Mouse (Mus musculus) limb, embryonic 15.5 days (tissue): ENCODE measurements around the gene Erbb4. TPM values are rescaled to one million over a fixed set of nuclear protein-coding genes. Genes with fewer than 3 reads are reported as not detected.

ENCODE experiments used
- ATAC-seq: fragments of 200-750 bp; cut with Nextera tagmentation; 2 replicates; pipeline ENCODE4 v1.8.0; 2017; ENCODE audit warnings: low read depth, moderate TSS enrichment; ENCODE audit not compliant: insufficient number of reproducible peaks, low FRiP score, low TSS enrichment
- H3K27ac ChIP-seq: fragments of 300-500 bp; sonication (generic); 2 replicates; pipeline ENCODE4 v1.5.1; 2015; ENCODE audit warnings: moderate library complexity, mild to moderate bottlenecking, inconsistent platforms
- H3K27me3 ChIP-seq: fragments of 300-500 bp; sonication (generic); 2 replicates; pipeline ENCODE4 v1.6.1; 2015; ENCODE audit warnings: inconsistent platforms
- H3K36me3 ChIP-seq: fragments of 300-500 bp; sonication (generic); 2 replicates; pipeline ENCODE4 v1.6.1; 2015; ENCODE audit warnings: inconsistent platforms
- H3K4me1 ChIP-seq: fragments of 300-500 bp; sonication (generic); 2 replicates; pipeline ENCODE4 v1.6.1; 2015; ENCODE audit warnings: inconsistent platforms
- H3K4me2 ChIP-seq: fragments of 300-500 bp; sonication (generic); 2 replicates; pipeline ENCODE4 v1.6.1; 2015; ENCODE audit warnings: mild to moderate bottlenecking, inconsistent platforms
- H3K4me3 ChIP-seq: fragments of 300-500 bp; sonication (generic); 2 replicates; pipeline ENCODE4 v1.5.1; 2015; ENCODE audit warnings: mild to moderate bottlenecking, inconsistent platforms
- H3K9ac ChIP-seq: fragments of 300-500 bp; sonication (generic); 2 replicates; pipeline ENCODE4 v1.6.1; 2015; ENCODE audit warnings: inconsistent platforms
- H3K9me3 ChIP-seq: fragments of 300-500 bp; sonication (generic); 2 replicates; pipeline ENCODE4 v1.6.1; 2016; ENCODE audit warnings: inconsistent platforms
- WGBS: fragments of 180-500 bp; shearing (Covaris S2); methylation state at CpG from one replicate; pipeline ENCODE4 v1.1.7; 2015; 5-methylcytosine and 5-hydroxymethylcytosine counted together
- polyA plus RNA-seq: library from polyadenylated mRNA; unstranded; fragments of >200 nt; fragmentation: Nextera tagmentation; extraction: Ambion mirVana; gene quantifications from 2 replicates; pipeline ENCODE4 v1.2.1, GENCODE M21; 2015

Erbb4 gene
- polyA plus RNA-seq, 1 experiment from 2014 or later: 1.6 TPM

DNA sequence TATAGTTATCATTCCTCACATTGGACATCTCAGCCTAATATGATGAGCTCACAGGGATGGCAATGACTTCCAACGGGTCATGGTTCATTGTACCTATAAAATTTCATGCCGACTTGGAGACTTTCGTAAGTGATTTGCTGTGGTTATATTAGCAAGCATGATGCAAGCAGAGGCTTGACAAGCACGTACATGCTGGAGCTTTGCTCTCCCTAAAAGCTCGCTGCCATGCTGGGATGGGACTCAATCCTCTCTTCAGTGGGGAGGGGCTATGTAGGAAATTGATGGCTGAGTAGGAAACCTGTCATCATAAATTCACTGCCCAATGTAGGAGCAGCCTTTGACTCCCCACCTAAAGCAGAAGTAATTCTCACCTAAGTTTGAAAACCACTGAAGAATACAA lies 992.1 kb downstream of the Erbb4 start:
- Histone ChIP-seq H3K27ac (no peak overlapping the region), H3K4me2 (no peak overlapping the region)
- WGBS: 70% methylated on average over 5 of the region's 5 CpGs

DNA sequence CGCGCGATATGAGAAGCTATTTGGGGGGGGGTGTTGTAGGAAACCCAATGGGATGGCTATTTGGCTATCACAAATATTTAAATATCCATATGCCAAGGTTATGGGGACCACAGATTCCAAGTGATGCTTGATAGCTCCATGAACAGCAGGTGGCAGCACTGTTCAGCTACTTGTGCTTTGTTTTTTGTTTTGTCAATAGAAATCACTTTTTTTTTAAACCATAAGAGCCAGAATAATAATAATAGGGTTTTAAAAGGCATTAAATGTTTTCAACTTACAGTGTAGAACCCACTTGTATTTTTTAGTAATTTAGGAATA lies 1001.4 kb downstream of the Erbb4 start:
- H3K4me1 ChIP-seq: no peaks in the 10 kb centered on the region
- no peak overlapping the region for H3K4me2 ChIP-seq
- no peak for ATAC-seq
- H3K27ac ChIP-seq: no peak overlapping the region
- no peaks in the 10 kb centered on the region for H3K27me3 ChIP-seq
- no peak overlapping the region for H3K9ac ChIP-seq
- no peak overlapping the region for H3K4me3 ChIP-seq
- H3K36me3 ChIP-seq: no peaks in the 10 kb centered on the region
- H3K9me3 ChIP-seq: no peaks in the 10 kb centered on the region
- WGBS: 36% methylated on average over 3 of the region's 3 CpGs

More for the DNA sequence above, 992.1 kb downstream of the Erbb4 start:
- Histone ChIP-seq H3K36me3 (no peaks in the 10 kb centered on the region), H3K9ac (no peak overlapping the region), H3K4me1 (no peaks in the 10 kb centered on the region), H3K4me3 (no peak overlapping the region), H3K9me3 (no peaks in the 10 kb centered on the region), H3K27me3 (no peaks in the 10 kb centered on the region)
- ATAC-seq: no peak

DNA sequence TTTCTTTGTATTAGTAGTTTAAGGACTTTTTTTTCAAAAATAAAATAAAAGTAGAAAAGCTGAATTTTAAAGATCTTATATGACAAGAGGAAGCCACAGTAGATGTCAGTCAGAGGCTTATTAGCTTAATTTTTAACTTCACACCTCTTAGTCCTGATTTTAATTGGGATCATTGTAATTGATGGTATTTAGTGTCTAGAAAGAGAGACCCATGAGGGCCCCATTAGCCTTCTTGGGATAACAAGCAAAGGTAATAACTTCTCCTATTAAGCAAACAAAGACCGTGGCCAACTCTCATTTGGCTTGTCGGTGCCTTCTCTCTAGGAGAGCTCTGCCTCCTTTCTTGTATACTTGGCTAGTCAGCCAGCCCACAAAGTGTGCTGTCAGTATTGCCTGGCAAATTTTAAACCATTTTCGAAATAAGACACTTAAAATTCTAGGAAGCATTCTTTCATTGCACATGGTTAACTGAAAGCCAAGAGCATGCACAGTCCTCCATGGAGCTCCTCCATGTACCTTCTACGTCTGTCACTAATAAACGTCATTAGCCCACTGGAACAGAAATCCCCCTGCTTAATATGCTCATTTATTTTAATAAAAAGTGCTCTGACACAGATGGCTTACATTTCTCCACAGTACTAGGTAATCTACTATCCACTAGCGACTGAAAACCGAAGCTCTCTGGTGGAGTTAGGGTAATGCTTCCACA lies 1001.9 kb downstream of the Erbb4 start:
- no peak overlapping the region for H3K27ac ChIP-seq
- H3K4me3 ChIP-seq: no peak overlapping the region
- no peaks in the 10 kb centered on the region for H3K27me3 ChIP-seq
- no peak overlapping the region for H3K4me2 ChIP-seq
- H3K9me3 ChIP-seq: no peaks in the 10 kb centered on the region
- no peaks in the 10 kb centered on the region for H3K4me1 ChIP-seq
- H3K36me3 ChIP-seq: no peaks in the 10 kb centered on the region
- 45% methylated on average over 7 of the region's 7 CpGs for WGBS
- H3K9ac ChIP-seq: no peak overlapping the region
- no peak for ATAC-seq

DNA sequence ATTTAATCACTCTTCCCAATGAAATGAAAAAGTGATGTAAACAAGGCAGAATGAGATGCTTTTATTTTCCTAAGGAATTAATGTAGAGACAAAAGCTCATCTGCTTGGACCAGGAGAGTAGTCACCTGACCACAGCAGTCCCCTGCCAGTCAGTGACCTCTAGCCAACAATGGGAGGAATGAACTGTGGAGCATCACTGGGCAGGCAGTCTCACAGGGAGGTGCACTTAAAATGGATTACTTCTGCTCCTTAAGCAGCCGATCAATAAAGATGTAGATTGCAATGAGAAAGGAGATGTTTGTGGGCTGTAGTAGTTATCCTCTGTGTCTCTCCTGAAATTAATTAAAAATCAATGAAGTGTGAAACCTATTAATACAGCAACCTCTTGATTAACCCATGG lies 1018.2 kb downstream of the Erbb4 start:
- ATAC-seq: no peak
- H3K9me3 ChIP-seq: no peaks in the 10 kb centered on the region
- no peak overlapping the region for H3K27ac ChIP-seq
- no peaks in the 10 kb centered on the region for H3K27me3 ChIP-seq
- WGBS: 81% methylated on average over 1 of the region's 1 CpGs
- no peak overlapping the region for H3K4me2 ChIP-seq
- H3K9ac ChIP-seq: no peak overlapping the region
- no peaks in the 10 kb centered on the region for H3K4me1 ChIP-seq
- H3K4me3 ChIP-seq: no peak overlapping the region
- H3K36me3 ChIP-seq: no peaks in the 10 kb centered on the region

DNA sequence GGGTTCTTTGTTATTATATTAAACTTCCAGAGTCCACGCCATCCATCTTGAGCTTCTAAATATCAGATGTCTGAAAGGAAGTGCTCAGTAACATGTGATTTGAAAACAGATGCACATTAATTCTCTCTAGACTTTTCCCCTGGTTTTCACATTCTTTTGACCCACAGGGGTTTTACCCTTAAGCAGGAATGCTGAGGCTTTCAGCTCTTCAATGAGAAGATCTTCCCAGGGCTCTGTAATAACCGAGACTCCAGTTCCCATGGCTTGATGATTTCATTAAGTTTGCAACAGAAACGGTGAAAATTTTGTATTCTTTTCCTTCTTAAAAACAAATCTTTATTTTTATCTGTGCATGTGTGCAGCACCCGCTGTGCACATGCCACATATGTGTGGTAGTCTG lies 1051.4 kb downstream of the Erbb4 start:
- Histone ChIP-seq H3K4me2 (no peak overlapping the region), H3K4me1 (no peaks in the 10 kb centered on the region), H3K4me3 (no peak overlapping the region), H3K9ac (no peak overlapping the region), H3K27ac (no peak overlapping the region), H3K36me3 (no peaks in the 10 kb centered on the region), H3K27me3 (no peaks in the 10 kb centered on the region), H3K9me3 (no peaks in the 10 kb centered on the region)
- no peak for ATAC-seq
- WGBS: 48% methylated on average over 4 of the region's 4 CpGs

DNA sequence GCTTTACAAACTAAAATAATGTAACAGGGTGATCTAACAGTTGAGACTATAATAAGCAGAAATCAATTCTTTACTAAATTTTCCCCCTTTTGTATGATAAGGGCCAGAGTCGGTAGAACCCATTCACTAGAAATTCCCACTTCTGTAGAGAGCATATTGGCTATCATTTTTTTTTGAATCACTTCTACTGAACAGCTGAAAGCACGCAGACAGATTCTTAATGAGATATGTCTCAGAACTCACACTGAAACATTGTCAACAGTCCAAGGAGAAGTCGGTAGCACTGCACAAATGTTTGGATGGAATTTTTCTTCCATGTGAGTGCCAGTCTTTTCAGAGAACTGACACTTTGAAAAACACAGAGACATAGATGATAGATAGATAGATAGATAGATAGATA lies 1053.1 kb downstream of the Erbb4 start:
- Histone ChIP-seq H3K9me3 (no peaks in the 10 kb centered on the region), H3K27me3 (no peaks in the 10 kb centered on the region), H3K9ac (no peak overlapping the region), H3K4me2 (no peak overlapping the region), H3K27ac (no peak overlapping the region), H3K4me1 (no peaks in the 10 kb centered on the region), H3K4me3 (no peak overlapping the region), H3K36me3 (no peaks in the 10 kb centered on the region)
- ATAC-seq: no peak
- 74% methylated on average over 3 of the region's 3 CpGs for WGBS

DNA sequence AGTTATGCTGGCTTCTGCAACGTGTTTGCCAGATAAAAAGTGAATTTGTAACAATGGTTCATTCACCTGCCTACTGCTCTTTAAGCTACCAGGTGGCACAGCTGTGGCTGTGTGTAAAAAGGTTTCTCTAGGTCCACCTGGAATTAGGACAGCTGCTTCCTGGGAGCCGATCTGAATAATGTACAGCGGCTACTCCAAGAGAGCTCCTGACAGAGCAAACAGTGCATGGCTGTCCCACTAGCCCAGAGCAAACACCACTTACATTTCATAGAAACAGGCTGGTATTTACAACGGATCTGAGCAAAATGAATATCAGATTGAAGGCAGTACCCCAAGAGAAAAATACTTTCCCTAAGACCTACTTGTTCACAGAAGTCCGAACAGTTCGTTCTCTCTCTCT lies 1058.0 kb downstream of the Erbb4 start:
- Histone ChIP-seq H3K4me2 (no peak overlapping the region), H3K27me3 (no peaks in the 10 kb centered on the region), H3K4me1 (no peaks in the 10 kb centered on the region), H3K36me3 (no peaks in the 10 kb centered on the region), H3K4me3 (no peak overlapping the region), H3K9me3 (no peaks in the 10 kb centered on the region), H3K9ac (no peak overlapping the region), H3K27ac (no peak overlapping the region)
- ATAC-seq: no peak
- 39% methylated on average over 6 of the region's 6 CpGs for WGBS

DNA sequence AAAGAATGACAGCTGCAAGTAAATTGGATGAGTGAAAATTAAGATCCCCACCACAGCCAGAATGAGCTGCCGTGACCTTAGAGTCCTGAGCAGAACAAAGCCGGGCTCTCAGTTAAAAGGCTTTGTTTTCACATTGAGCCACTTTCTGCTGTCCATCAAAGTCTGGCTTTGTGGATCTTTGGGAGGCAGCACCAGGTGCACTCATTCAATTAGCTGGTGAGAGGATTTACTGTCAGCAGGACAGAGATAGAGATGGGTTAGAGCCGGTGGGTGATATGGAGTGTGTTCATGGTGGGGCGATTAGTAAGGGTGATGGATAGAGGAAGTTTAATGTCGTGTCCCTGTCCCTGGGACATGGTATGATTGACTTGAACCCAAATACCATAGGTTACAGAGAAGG lies 1060.7 kb downstream of the Erbb4 start:
- Histone ChIP-seq H3K4me2 (peak overlapping the region; percentile 38), H3K36me3 (no peaks in the 10 kb centered on the region), H3K27ac (no peak overlapping the region), H3K9me3 (no peaks in the 10 kb centered on the region), H3K27me3 (no peaks in the 10 kb centered on the region), H3K4me1 (no peaks in the 10 kb centered on the region), H3K9ac (no peak overlapping the region), H3K4me3 (no peak overlapping the region)
- no peak for ATAC-seq
- WGBS: 19% methylated on average over 5 of the region's 5 CpGs

DNA sequence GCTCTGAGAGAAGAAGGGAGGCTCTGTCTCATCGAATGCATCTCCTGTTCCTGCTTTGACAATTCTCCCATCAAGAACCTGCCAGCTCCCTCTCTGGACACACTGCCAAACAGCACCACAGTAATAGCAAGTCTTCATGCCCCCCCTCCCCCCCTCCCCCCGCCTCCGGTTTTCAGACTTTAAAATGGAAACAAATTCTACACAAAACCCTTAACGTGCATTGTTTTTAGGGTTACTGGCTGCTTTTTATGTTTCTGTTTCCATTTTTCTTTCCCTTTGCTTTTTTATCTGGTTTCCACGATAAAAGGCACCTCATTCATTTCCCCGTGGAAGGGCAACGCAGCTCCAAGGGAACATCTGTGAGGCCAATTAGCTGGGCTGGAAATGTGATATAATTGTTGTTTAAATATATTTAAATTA lies 1061.3 kb downstream of the Erbb4 start:
- H3K27me3 ChIP-seq: no peaks in the 10 kb centered on the region
- H3K9ac ChIP-seq: no peak overlapping the region
- H3K4me3 ChIP-seq: peak overlapping the region; percentile 28
- no peak overlapping the region for H3K27ac ChIP-seq
- no peaks in the 10 kb centered on the region for H3K4me1 ChIP-seq
- peak overlapping the region; percentile 38 for H3K4me2 ChIP-seq
- no peaks in the 10 kb centered on the region for H3K9me3 ChIP-seq
- H3K36me3 ChIP-seq: no peaks in the 10 kb centered on the region
- 3% methylated on average over 7 of the region's 7 CpGs for WGBS
- no peak for ATAC-seq

DNA sequence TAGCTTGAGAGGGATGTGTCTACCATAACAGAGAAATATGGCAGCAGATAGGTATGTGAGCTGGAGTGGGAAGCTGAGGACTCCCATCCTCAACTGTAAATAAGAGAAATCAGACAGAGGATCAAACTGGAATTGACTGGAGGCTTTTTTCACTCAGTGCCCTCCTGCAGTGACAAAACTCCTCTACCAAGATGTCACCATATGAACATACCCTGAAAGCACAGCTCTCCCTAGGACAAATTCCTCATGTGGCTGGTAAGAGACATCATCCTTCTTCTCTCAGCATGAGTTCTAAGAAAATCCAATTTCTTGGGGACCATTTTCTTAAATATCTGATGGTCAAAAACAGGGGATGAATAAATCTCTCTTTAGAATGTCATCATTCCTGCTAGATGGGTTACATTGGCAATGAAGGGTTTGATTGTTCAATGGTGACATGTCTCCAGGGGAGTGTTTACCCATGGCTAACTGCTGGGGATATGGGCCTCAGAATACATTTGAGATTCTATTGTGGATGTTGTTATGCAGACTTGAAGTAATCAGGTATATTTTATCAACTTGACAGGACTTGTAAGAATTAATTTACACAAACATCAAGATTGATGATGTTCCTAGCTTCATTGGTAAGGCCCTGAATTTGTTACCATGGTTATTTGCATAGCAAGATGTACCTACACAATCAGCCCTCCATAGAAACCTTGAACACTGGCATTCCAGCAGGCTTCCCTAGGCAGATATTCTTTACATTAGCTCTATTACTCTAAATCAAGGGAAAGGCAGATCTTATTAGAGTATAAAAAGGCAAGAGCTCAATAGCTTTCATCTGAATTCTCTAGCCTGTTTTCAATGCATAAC lies 1083.5 kb downstream of the Erbb4 start:
- H3K9me3 ChIP-seq: no peaks in the 10 kb centered on the region
- no peak overlapping the region for H3K27ac ChIP-seq
- H3K4me1 ChIP-seq: no peaks in the 10 kb centered on the region
- no peak for ATAC-seq
- H3K4me3 ChIP-seq: no peak overlapping the region
- H3K9ac ChIP-seq: no peak overlapping the region
- no peak overlapping the region for H3K4me2 ChIP-seq
- H3K27me3 ChIP-seq: no peaks in the 10 kb centered on the region
- no peaks in the 10 kb centered on the region for H3K36me3 ChIP-seq

DNA sequence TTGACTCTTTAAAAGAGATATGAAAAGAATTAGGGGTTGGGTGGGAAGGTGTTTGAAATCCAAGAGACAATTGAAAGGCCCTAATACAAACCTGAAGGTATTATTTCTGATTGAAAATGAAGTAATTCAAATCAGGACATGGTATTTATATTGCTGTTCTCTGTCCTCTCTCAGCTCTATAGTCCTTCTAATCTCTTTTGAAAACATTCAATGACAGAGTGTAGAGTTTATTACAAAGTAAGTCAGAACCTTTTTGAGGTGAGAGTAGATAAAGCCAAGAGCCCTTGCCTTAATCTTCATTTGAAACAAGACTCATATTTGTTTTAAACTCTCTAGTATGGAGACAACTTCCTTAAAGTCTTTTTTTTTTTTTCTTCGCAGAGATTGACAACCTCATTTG lies 1087.8 kb downstream of the Erbb4 start:
- no peak for ATAC-seq
- Histone ChIP-seq H3K27me3 (no peaks in the 10 kb centered on the region), H3K4me2 (no peak overlapping the region), H3K36me3 (no peaks in the 10 kb centered on the region), H3K4me3 (no peak overlapping the region), H3K27ac (no peak overlapping the region), H3K9me3 (no peaks in the 10 kb centered on the region), H3K4me1 (no peaks in the 10 kb centered on the region), H3K9ac (no peak overlapping the region)
- WGBS: 79% methylated on average over 1 of the region's 1 CpGs

DNA sequence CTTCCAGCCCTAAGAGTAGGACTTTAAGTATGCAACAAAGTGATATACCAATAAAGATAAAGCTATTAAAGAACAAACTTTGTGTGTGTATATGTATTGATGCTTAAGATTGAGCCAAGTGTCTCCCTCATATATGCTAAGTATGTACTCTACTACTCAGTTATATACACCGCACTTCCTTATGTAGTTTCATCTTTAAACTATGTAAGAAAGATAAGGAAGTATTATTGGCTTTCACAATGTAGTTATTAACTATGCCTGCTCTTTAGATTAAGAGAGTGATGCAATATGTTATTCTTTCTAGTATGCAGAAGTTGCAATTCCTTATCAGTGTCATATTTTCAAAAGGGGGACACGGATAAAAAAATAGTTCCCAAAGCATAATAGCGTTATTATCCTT lies 1088.2 kb downstream of the Erbb4 start:
- no peak for ATAC-seq
- no peaks in the 10 kb centered on the region for H3K4me1 ChIP-seq
- H3K9ac ChIP-seq: no peak overlapping the region
- no peak overlapping the region for H3K4me3 ChIP-seq
- no peaks in the 10 kb centered on the region for H3K27me3 ChIP-seq
- no peak overlapping the region for H3K27ac ChIP-seq
- H3K4me2 ChIP-seq: no peak overlapping the region
- H3K9me3 ChIP-seq: no peaks in the 10 kb centered on the region
- H3K36me3 ChIP-seq: no peaks in the 10 kb centered on the region
- 91% methylated on average over 3 of the region's 3 CpGs for WGBS
